Mouse (Mus musculus) adrenal gland, postnatal 25 days (tissue): ENCODE results near the gene Dhrs1. TPM values are rescaled to one million over a fixed set of nuclear protein-coding genes. Genes with fewer than 3 reads are reported as not detected.

Source experiments
- DNase-seq: peaks from one replicate; pipeline ENCODE4 v3.0.0; 2021; ENCODE audit warnings: mixed read lengths
- total RNA-seq: library from RNA; stranded (reverse); gene quantifications from 2 replicates; pipeline ENCODE4 v1.2.3, GENCODE M21; 2021

Dhrs1 gene
- total RNA-seq, 1 experiment from 2014 or later: 77.4 TPM

DNA sequence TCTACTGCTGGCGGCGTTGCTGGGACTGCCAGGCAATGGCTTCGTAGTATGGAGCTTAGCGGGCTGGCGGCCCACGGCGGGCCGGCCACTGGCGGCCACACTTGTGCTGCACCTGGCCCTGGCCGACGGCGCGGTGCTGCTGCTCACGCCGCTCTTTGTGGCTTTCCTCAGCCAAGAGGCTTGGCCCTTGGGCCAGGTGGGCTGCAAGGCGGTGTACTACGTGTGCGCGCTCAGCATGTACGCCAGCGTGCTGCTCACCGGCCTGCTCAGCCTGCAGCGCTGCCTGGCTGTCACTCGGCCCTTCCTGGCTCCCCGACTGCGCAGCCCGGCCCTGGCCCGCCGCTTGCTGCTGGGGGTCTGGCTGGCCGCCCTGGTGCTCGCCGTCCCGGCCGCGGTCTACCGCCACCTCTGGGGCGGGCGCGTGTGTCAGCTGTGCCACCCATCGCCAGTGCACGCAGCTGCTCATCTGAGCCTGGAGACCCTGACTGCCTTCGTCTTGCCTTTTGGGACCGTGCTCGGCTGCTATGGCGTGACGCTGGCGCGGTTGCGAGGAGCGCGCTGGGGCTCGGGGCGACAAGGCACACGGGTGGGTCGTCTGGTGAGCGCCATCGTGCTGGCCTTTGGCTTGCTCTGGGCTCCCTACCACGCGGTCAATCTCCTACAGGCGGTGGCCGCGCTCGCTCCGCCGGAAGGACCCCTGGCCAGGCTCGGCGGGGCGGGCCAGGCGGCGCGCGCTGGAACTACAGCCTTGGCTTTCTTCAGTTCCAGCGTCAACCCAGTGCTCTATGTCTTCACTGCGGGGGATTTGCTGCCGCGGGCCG, 16.7 kb upstream of the Dhrs1 start:
- peak; percentile 47 for DNase-seq

DNA sequence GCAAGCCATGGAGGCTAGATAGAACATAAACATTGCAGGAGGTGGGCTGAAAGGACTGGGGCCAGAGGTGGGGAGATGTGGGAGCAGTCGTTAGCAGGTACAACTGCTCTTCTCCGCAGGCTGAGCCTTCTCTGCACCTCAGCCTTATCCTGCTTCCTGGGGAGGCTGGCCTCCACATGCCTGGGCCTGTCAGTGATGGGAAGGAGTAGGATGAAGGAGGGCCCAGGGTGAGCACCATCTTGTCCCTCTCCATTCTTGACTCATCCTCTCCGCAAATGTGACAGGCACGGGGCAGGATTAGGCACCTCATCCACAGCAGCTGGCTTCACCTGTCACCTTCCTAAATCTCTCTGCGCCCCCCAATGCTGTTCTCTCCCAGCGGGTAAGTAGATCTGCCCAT, 15.7 kb upstream of the Dhrs1 start, which contains the start of gene Ltb4r2:
Gene Ltb4r2, plus strand, starts transcription at position 266 of the 400 bp plus-strand sequence.
- no peak for DNase-seq

DNA sequence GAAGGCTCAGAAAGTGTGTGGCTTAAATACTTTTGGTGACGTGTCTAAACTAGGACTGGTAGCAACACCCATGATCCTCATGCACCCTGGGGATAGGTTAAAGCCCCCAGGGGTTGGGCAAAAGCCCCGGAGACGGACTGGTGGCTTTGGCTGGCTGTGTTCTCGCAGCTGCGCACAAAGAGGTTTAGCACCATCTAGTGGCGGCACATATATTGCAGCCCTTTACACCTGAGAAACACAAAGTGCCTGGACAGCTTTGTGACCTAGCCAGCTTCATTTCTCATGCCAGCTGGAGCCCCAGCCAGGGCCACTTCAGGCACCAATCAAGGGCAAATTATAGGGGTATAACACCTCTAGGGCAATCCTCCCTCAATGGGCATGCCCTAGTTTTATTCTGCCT, 14.7 kb upstream of the Dhrs1 start:
- peak; percentile 80 for DNase-seq

DNA sequence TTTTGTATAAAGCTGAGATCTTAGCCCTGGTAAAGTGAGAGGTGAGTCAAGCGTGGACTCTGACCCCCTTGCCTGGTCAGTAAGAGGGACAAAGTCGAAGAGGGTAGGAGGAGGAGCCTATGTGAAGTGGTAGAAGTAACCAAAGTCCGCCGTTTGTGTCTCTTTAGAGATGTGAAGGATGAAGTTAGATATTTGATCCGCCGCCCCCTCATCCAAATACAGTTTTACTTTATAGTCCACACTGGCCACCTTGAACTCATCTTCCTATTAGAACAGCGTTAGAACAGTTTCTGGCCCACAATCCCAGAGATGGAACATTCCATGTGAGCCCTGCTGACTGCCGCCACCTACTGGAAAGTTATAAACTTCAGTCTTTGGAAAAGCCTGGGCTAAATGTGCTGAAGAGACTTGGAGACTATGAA, 12.9 kb upstream of the Dhrs1 start, which contains the start of gene Cideb:
Gene Cideb, minus strand, starts transcription at position 96 of the 422 bp plus-strand sequence.
- DNase-seq: no peak

DNA sequence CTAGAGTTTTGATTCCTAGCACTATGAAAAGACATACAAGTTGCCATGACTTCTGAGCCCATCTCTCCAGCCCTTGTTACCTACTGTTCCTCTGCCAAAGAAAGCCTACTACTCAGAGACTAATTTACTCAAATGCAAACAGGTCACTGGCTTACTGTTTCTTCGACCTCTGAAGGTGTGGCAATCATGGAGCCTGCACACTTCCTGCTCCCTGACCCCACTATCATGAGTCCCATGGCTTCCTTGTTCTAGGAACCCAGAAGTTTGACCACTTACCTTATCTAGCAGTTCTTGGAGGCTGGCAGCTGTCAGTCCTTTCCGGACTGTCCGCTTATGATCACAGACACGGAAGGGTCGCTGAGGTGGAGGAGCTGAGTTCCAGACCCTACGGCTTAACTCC, 12.1 kb upstream of the Dhrs1 start:
- no peak for DNase-seq

DNA sequence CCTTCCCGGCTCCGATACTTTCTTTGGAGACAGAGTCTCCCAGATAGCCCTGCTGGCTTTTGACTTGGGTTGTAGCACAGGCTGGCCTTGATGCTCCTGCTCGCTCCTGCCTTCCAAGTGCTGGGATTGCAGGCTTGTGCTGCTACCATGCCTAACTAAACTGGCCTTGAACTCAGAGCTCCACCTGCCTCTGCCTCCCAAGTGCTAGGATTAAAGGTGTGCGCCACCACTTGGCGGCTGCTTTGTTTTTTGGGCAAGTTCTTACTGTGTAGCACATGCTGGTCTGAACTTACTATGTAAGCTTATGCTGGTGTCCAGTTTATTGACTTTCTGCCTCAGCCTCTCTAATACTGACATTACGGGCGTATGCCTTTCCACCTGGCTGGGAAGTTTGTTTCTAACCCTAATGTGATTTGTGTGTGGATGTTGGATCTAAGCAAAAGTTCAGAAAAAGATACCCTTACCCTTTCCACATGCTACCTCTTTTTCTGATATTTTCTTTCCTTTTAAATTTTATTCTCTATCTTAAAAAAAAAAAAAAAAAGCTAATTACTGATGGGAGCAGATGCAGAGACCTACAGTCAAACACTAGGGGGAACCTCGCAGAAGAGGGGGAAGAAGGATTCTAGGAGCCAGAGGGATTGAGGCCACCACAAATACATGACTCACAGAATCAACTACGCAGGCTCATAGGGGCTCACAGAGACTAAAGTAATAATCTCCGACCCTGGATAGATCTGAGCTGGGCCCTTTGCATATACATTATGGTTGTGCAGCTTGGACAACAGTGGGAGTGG, 1.8 kb upstream of the Dhrs1 start:
- no peak for DNase-seq

DNA sequence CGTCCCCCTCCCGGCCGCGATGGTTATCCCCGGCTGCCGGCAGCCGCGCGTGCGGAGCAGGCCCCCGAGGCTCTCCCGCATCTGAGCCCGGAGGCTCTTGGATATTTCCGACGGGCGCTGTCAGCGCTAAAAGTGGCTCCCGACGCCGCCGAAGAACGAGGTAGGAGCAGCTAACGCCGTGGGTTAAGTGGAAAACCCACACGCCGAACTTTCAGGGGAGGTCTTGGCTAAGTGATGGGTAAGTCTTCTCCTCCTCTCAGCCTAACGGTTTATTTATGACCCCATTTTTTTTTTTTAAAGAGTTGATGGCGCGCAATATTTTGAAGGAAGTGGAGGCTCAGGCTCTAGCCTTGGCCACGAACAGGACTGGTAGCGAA, 359 bp upstream of the Dhrs1 start:
- DNase-seq: no peak

DNA sequence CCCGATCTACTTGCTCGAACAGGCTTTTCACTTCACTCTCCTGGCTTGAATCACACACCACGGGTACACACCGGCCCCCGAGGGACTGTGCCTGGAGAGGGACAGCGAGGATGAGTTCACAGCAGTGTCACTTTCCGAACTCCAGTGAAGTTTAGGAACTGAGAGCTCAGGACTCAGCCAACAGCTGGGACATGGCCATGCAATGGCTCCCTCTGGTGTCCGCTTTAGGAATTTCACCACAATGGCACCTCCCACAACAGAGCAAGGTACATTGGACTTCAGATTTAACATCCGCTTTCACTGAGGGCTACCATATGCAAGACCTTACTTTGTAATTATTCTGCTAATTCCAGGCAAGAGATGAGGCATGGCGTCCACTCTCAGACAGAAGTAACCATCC, 1.8 kb downstream of the Dhrs1 start:
- DNase-seq: peak; percentile 83

DNA sequence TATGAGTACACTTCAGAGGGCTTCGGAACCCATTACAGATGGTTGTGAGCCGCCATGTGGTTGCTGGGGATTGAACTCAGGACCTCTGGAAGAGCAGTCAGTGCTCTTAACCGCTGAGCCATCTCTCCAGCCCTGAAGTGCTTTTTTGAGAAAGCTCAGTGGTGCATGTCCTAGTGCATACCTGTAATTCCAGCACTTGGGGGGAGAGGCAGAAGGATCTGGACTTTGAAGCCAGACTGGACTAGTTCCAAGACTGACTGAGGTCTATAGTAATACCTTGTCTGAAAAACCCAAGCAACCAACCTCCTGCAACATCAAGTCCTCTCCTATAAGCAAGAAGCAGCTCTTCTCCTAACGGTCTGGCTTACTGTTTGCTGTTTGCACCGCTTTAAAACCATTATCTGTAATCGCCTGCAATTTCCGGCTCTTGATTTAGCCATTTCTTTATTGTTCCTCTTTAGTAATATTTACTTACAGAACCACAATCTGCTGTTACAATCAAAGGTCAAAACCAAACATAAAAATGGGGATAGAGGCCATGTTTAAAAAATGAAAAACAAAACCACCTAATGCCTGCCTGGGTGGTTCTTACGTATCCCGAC, 8.3 kb downstream of the Dhrs1 start:
- no peak for DNase-seq

DNA sequence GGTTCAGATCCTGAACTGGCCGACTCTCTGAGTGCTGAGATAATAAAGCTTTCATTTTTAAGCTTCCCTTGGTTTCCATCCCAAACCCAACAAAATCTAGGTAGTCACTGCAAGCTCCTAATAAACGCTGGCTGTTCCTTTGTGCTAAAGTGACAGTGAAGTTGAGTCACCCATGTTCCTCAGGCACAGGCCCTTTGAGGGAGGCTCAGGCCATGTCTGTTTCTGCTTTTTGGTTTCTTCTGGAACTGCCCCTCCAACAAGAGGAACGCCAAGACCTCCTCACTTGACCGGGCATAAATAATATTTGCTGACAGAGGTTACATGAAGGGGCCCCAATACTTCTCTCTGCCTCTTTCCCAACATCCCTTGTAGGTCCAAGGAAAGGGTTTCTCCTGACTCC, 9.7 kb downstream of the Dhrs1 start:
- no peak for DNase-seq

DNA sequence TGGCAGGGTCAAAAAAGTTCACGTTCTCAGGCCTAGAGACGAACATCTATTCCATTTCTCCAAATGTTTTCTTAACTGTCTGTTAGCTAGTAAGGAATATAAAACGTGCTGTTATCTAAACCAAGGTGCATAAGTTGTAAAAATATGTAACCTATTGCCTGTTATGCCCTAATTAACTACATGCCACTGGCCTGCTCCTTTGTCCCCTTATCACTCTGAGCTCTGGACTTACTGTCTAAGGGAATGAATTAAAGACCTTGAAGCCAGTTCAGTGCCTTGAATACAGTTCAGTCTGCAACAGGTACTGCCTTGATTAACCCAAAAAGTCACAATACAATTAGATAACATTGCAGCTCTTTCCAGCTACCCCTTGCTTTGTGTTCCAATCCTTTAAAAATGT, 10.2 kb downstream of the Dhrs1 start:
- DNase-seq: no peak

DNA sequence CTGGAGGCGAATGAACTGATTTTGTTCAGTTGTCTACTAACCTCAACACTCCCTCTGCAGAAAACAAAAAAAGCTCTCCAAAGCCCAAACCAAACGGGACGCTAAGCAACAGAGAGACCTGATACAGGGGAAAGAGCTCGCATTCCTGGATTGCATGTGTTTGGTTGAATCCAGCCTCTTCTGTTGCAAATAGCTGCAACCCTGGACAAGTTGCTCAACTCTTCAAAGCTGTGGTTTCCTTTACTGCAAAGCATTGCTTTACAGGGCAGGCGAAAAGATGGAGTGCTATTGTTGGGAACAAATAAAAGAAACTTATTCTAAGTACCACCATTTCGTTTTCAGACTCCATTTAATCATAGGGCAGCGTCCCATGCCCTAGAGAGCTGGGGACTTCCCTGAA, 10.6 kb downstream of the Dhrs1 start:
- DNase-seq: no peak

DNA sequence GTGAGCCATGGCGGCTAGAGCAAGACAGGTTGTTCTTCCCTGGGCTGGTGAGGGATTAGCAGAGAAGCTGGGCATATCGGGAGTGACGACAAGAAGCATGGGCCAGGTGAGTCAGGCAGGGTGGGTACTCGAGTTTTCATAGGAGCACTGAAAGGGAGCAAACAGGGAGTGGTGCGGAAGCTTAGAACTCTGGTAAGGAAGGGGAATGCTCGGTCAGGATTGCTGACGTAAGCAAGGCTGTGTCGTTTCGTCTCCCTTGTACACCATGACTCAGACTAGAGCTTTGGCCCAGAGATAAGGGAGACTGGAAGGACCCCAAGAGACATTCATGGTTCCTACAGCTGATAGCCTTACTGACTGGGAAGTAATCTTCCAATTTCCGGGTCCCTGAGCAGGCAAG, 11.6 kb downstream of the Dhrs1 start:
- no peak for DNase-seq

DNA sequence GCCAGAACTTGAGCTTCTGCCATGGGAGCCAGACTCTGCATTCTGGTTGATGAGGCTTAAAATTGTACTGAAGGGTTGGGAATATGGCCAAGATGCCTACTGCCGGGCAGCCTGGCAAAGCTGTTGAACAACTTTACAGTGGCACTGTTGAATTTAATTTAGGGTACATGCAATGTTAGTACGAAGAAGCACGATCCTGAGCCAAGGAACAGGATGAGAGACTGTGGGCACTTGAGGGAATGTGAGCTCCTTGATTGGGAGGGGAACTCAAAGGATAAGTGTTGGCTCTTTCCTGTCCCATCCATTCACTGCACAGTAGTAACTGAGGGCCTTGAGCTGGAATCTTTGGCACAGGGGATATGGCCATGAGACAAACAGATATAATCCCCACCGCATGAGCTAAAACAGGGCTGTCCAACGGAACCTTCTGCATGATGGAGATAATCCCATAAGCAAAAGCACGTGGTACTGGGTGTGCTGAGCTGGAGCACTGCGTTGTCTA, 14.9 kb downstream of the Dhrs1 start:
- DNase-seq: no peak

DNA sequence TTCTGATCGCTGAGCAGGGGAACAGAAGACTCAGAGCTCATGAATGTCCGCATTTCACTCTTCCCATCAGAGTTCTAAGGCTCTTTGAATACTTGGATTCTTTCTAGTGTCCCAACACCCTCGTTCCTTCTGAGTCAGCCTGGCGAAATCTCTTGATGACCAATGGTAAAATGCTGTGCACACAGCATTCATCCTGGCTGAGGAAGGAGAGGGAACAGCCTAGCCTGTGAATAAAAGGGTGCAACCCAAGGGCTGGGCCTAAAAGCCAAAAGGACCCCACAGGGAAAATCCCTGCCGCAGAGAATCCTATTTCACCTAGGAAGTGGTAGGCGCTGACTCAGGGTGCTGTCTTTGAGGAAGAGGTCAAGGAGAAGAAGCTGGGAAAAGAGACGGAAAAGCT, 15.4 kb downstream of the Dhrs1 start:
- DNase-seq: no peak

DNA sequence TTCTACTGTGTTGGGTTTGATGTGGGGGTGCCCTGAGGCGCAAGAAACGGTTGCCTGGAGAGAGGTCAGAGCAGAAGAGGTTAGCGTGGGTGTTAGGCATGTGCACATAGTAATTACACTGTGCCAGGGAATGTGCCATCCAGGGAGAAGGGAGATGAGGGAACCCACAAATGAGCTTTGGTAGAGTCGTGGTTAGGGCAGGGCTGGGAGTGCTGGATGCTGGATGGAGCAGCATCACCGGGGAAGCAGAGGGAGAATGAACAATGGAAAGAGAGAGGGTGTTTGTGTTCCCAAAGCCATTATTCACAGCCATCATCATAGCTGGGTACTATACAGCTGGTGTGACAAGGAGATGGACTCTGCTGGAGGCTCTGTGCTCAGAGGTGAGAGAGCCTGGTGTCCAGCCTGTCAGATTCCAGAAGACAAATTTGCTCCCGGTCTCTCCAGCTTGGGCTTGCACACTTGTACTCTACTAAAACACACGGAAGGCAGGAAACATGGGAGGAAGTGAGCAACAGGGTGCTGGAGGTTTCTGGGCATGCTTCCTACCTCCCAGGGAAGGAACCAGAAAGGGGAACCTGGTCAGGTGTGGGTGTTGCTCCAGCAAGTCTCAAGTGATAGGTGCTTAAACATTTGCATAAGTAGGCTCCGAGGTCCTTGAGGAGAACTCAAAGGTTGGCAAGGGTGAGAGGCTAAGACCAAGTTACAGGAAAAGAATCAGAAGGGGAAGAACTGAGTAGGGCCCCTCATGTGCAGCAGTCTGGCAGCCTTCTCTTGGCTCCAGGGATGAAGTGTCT, 17.4 kb downstream of the Dhrs1 start:
- no peak for DNase-seq

DNA sequence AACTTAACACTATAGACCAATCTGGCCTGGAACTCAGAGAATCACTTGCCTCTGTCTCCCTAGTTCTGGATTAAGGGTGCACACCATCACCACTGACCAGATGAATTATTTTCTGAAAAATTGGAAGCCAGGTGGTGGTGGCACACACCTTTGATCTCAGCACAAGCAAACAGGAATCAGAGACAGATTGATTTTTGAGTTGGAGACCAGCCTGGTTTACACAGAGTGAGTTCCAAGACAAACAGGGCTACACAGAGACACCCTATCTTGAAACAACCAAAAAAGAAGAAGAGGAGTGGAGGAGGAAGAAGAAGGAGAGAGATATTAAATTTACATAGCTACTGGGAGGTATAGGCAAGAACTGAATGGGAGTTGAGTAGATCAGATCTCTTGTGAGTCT, 19.2 kb downstream of the Dhrs1 start:
- no peak for DNase-seq

DNA sequence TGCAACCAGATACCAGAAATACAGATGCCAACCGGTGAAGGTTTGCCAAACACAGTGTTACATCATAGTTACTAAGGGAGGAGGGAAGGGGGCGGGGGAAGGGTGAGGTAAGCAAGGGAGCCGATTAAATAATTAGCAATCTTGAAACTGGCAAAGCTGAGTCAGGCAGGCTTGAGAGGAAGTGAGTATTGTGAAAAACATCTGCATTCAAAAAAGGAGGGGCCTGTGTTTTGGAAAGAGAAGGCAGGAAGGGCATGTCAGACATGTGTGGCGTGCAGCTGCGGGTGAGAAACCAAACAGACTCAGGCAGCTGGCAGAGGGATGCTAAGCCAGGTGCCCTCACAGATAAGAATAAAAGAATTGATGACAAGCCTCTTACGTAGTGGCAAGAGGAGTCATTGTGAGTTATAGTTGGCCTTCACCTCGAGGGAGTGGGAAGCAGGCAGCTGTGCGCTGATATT, 21.0 kb downstream of the Dhrs1 start:
- peak; percentile 44 for DNase-seq

DNA sequence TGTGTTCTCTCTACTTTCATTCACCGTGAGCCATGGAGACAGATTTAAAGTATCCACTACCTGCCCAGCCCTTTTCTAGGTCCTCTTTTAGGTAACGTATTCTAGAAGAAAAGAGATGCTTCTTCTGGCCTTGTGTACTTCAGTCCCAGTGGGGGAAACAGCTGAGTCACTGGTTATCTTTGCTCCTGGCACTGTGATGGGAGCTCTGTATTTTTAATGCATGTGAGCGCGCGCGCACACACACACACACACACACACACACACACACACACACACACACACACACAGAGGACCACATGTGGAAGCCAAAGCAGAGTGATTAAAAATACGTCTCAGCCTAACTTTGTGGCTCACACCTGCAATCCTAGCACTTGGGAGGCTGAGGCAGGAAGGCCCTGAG, 22.1 kb downstream of the Dhrs1 start:
- no peak for DNase-seq

DNA sequence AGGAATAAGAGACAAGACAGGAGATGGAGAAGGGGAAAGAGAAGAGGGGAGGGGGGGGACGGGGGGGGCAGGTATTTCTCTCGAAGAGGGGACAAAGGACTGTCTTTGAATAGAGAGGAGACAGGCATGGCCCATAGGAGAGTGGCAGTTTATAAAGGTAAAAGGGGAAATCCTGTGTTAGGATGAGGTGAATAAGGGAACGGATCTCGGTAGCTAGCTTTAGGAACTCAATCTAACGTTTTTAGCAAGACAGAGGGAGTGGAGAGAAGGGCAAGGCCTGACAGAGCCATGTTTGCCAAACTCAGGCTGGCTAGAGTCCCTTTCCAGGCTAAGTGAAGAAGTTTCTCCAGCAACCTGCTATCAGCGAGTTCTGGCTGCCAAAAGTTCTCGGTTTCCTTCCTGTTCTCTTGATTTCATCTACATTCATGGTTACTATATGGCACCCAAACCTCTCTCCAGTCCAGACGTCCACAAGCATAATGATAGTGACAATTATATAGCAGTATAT, 23.0 kb downstream of the Dhrs1 start:
- no peak for DNase-seq

DNA sequence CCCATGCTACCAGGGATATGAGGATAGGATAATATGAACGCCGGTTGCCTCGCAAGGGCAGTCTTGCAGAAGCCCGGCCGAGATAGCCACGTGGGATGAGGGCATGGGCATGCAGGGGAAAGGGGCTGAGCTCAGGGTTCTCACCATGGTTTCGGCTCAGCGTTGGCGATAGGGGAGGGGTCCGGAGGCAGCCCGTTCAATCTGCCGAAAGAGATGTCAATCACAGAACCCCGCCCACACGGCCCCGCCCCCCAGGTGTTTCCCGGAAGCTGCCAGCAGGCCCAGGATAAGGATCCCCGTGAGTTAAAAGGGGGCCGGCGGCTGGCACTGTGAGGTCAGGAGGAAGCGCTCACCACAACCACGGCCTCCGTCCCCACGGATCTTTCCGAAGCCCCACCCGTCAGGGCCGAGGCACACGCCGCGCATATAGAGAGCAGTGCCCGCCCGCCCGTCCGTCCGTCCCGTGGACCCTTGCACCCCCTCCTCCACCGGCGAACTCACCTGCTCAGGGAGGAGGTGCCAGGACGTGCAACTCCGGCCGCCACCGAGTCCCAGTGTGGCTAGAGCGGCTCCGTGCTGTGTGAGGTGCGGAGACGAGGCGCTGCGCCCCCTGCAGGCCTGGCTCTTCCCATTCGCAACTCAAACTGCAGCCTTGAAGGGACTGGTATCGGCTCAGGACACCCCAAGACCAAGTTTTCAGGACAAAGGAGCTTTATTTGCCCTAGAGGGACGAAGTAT, 23.6 kb downstream of the Dhrs1 start, which contains the start of gene Rabggta:
Gene Rabggta, minus strand, starts transcription at position 564 of the 738 bp plus-strand sequence.
- DNase-seq: peak; percentile 92
